Mouse (Mus musculus) liver, embryonic 11.5 days (tissue): ENCODE measurements around the gene Cdkal1. TPM values are rescaled to one million over a fixed set of nuclear protein-coding genes. Genes with fewer than 3 reads are reported as not detected.
A peak's percentile ranks its signal among the peaks of the same experiment; 100 is the strongest.

Experiments
- ATAC-seq: fragments of 200-750 bp; cut with Nextera tagmentation; replicated peaks from 2 replicates; pipeline ENCODE4 v1.8.0; 2017; ENCODE audit warnings: moderate number of reproducible peaks, mild to moderate bottlenecking, moderate TSS enrichment, moderate library complexity; ENCODE audit not compliant: low FRiP score
- DNase-seq: peaks from one replicate; pipeline ENCODE4 v3.0.0-alpha.2; 2017; ENCODE audit warnings: low spot score
- H3K27ac ChIP-seq: fragments of 300-500 bp; sonication (generic); 2 replicates; pipeline ENCODE4 v1.5.1; 2014; ENCODE audit warnings: mild to moderate bottlenecking, low read depth, low read length, control low read depth
- H3K27me3 ChIP-seq: fragments of 300-500 bp; sonication (generic); replicated peaks from 2 replicates; pipeline ENCODE4 v1.6.1; 2014; ENCODE audit warnings: low read length, mixed read lengths; ENCODE audit not compliant: control insufficient read depth, insufficient read depth
- H3K36me3 ChIP-seq: fragments of 300-500 bp; sonication (generic); 2 replicates; pipeline ENCODE4 v1.6.1; 2014; ENCODE audit warnings: mild to moderate bottlenecking, low read length, moderate library complexity, mixed read lengths; ENCODE audit not compliant: control insufficient read depth, insufficient read depth
- H3K4me1 ChIP-seq: fragments of 300-500 bp; sonication (generic); replicated peaks from 2 replicates; pipeline ENCODE4 v1.6.1; 2014; ENCODE audit warnings: low read length, mixed read lengths; ENCODE audit not compliant: control insufficient read depth, insufficient read depth
- H3K4me2 ChIP-seq: fragments of 300-500 bp; sonication (generic); 2 replicates; pipeline ENCODE4 v1.6.1; 2014; ENCODE audit warnings: mild to moderate bottlenecking, control low read depth, moderate library complexity
- H3K4me3 ChIP-seq: fragments of 300-500 bp; sonication (generic); 2 replicates; pipeline ENCODE4 v1.5.1; 2014; ENCODE audit warnings: low read depth, low read length, control low read depth
- H3K9ac ChIP-seq: fragments of 300-500 bp; sonication (generic); 2 replicates; pipeline ENCODE4 v1.6.1; 2014; ENCODE audit warnings: low read depth, low read length, control low read depth
- H3K9me3 ChIP-seq: fragments of 300-500 bp; sonication (generic); 2 replicates; pipeline ENCODE4 v1.6.1; 2016; ENCODE audit warnings: low read length, inconsistent platforms, mixed read lengths; ENCODE audit not compliant: control insufficient read depth
- WGBS: fragments of 180-500 bp; shearing (Covaris S2); extraction: QIAGEN DNeasy Blood & Tissue Kit; methylation state at CpG from one replicate; pipeline ENCODE4 v1.1.7; 2014; 5-methylcytosine and 5-hydroxymethylcytosine counted together
- polyA plus RNA-seq: library from polyadenylated mRNA; unstranded; fragments of >200 nt; fragmentation: Nextera tagmentation; extraction: Ambion mirVana; gene quantifications from 2 replicates; pipeline ENCODE4 v1.2.1, GENCODE M21; 2014

Cdkal1 gene
- polyA plus RNA-seq, 1 experiment from 2014 or later, result 26.3 TPM

DNA sequence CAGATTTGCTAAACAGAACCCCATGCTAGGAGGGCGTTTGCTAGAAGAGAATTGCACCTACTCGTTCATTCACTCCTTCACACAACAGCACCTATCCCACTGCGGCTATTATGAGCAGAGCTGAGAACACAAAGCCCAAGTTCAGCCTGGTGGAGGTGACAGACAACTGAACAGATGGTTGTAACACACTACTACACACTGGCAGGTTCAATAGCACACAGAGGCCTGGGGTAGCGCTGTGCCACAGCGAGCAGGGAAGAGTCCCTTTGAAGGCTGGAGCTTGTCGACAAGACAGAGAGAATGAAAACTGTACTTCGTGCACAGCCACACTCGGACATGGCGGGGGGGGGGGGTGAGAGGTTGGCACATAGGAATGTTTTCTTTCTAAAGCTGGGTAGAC lies 31.6 kb downstream of the Cdkal1 start:
- no peak overlapping the region for H3K9ac ChIP-seq
- peaks cover 27% of the 10 kb centered on the region for H3K4me1 ChIP-seq
- no peaks in the 10 kb centered on the region for H3K27me3 ChIP-seq
- no peak overlapping the region for H3K4me3 ChIP-seq
- no peaks in the 10 kb centered on the region for H3K9me3 ChIP-seq
- no peak overlapping the region for H3K27ac ChIP-seq
- H3K36me3 ChIP-seq, result no peaks in the 10 kb centered on the region
- ATAC-seq, result no peak
- H3K4me2 ChIP-seq, result no peak overlapping the region
- no peak for DNase-seq
- WGBS, result 79% methylated on average over 9 of the region's 9 CpGs

DNA sequence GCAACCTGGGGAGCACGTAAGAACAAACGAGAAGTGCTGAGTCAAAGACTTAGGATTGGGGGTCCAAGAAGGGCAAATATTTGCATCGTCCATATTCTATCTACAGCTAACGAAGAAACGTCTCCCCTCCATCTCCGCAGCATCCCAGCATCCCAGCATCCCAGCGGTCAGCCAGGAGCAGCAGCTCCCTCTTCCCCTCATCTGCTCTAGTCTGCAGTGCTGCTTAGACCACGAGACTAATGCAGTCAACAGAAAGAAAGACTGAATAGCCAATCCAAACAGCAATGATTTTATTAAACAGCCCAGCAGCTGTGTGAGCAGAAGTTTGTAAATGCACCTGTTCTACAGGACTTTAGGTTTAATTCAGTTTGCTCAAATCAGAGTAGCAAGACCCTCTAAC lies 32.0 kb downstream of the Cdkal1 start:
- no peaks in the 10 kb centered on the region for H3K36me3 ChIP-seq
- ATAC-seq (no peak), DNase-seq (no peak)
- peaks cover 30% of the 10 kb centered on the region for H3K4me1 ChIP-seq
- no peak overlapping the region for H3K4me3 ChIP-seq
- H3K27me3 ChIP-seq, result no peaks in the 10 kb centered on the region
- H3K9ac ChIP-seq, result no peak overlapping the region
- no peak overlapping the region for H3K4me2 ChIP-seq
- WGBS, result 88% methylated on average over 8 of the region's 8 CpGs
- no peaks in the 10 kb centered on the region for H3K9me3 ChIP-seq
- no peak overlapping the region for H3K27ac ChIP-seq

DNA sequence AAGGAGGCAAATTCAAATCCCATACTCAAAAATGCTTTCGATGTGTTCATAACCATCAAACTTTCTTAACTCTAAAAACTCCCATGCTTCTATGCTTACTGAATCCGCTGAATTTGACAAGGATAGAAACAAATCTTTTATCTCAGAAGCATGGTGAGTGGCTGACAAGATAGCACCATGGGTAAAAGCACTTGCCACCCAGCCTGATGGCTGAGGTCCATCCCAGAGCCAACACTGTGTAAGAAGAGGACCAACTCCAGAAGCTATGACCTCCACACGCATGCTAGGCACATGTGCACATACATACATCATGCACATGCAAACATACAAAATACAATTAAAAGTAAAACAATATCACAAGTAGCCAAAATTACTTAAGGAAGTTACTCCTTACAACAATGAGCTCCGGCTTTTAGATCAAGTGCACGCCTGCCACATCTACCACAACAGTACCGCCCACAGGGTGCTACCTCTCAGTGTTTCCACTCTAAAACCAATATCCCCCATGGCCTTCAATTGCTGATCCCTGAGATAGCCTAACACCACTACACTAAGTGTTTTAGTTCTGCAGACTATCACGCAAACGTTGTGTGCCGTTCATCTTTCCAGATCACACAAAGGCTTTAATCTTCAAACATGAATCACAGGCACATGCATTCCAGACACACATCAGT lies 35.4 kb downstream of the Cdkal1 start:
- no peak for DNase-seq
- WGBS, result 76% methylated on average over 9 of the region's 9 CpGs
- no peak overlapping the region for H3K27ac ChIP-seq
- H3K9ac ChIP-seq, result no peak overlapping the region
- no peaks in the 10 kb centered on the region for H3K27me3 ChIP-seq
- H3K4me1 ChIP-seq, result peaks cover 15% of the 10 kb centered on the region
- H3K4me2 ChIP-seq, result no peak overlapping the region
- no peaks in the 10 kb centered on the region for H3K36me3 ChIP-seq
- H3K9me3 ChIP-seq, result no peaks in the 10 kb centered on the region
- no peak overlapping the region for H3K4me3 ChIP-seq
- ATAC-seq, result no peak

DNA sequence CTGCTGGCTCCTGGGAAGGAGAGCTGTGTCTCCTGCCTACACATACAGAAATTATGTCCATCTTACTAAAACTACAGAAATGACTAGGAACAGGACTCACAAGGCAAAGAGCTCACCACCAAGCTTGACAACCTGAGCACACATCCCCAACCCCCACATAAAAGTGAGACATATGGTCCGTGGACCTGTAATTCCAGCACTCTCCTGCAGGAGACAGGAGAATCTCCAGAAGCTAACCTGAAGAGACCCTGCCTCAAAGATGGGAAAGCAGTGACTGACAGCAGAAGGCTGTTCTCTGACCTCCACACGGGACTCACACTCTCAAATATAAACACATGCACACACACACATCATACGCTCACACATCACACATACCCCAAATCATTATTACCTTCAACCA lies 36.3 kb downstream of the Cdkal1 start:
- 83% methylated on average over 3 of the region's 3 CpGs for WGBS
- no peak for ATAC-seq
- no peak overlapping the region for H3K4me3 ChIP-seq

DNA sequence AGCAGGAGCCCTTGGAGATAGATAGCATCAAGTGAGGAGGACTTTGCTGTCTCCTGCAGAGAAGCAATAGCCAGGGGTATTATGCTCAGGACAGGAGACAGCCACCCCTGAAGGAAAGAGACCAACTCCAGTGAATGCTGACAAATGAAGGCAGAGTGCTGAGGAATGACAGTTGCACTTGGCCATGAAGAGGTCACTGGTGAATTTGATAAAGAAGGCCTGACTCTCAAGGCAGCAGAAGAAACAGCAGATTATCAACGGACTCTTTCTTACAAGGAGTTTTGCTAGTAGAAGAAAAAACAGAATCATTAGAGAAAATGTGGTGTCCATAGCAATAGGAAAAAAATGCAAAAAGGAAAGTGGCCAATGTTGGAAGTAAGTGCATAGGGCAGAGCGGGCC lies 37.2 kb downstream of the Cdkal1 start:
- no peak overlapping the region for H3K4me2 ChIP-seq
- H3K27me3 ChIP-seq, result no peaks in the 10 kb centered on the region
- no peak overlapping the region for H3K27ac ChIP-seq
- H3K36me3 ChIP-seq, result no peaks in the 10 kb centered on the region
- H3K4me3 ChIP-seq, result no peak overlapping the region
- no peaks in the 10 kb centered on the region for H3K9me3 ChIP-seq
- no peak overlapping the region for H3K9ac ChIP-seq
- H3K4me1 ChIP-seq, result peaks cover 15% of the 10 kb centered on the region
- peak; percentile 29; the same call in 1 of the 2 replicates for ATAC-seq
- WGBS, result 64% methylated on average over 2 of the region's 2 CpGs
- DNase-seq, result no peak

More for the DNA sequence above, 36.3 kb downstream of the Cdkal1 start:
- Histone ChIP-seq H3K9me3 (no peaks in the 10 kb centered on the region), H3K4me2 (no peak overlapping the region), H3K4me1 (peaks cover 15% of the 10 kb centered on the region), H3K27me3 (no peaks in the 10 kb centered on the region), H3K9ac (no peak overlapping the region), H3K36me3 (no peaks in the 10 kb centered on the region), H3K27ac (no peak overlapping the region)
- DNase-seq, result no peak

DNA sequence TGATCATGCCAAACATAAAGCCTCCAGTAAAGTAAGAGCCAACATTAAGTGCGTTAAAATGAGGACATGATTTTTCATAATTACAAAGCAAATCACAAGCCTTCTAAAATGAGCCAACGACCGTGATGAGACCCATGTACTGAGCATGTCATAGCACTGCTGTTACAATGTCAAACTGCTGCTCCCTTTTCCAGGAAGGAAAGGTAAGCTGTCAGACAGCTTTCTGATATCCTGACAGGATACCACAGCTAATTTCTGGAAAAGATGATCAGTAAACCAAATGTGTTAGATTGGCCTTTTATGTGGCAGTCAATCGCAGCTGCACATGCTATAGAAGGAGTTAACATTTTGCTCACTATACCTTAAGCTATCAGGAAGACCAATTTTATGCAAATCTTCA lies 44.7 kb downstream of the Cdkal1 start:
- 89% methylated on average over 4 of the region's 4 CpGs for WGBS

DNA sequence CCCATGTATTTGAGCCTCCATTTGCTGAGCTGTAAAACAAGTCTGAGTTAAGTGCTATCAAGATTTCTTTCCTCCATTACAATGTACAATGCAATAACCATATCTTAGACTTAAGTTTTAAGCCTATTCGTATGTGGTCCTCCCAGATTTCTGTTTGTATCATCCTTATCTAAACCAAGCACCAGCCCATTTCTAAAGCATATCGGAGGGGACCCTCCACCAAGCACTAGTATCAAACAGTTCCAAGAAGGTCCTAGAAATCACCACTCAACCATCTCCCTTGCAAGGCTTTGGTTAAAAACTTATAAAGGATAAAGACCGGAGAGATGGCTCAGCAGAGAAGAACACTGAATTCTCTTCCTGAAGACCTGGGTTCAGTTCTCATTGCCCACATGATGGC lies 47.1 kb downstream of the Cdkal1 start:
- DNase-seq (no peak), ATAC-seq (no peak; the same call in 1 of the 2 replicates)
- H3K4me1 ChIP-seq, result no peaks in the 10 kb centered on the region
- no peaks in the 10 kb centered on the region for H3K9me3 ChIP-seq
- no peaks in the 10 kb centered on the region for H3K27me3 ChIP-seq
- H3K4me3 ChIP-seq, result no peak overlapping the region
- no peak overlapping the region for H3K27ac ChIP-seq
- 45% methylated on average over 3 of the region's 3 CpGs for WGBS
- H3K36me3 ChIP-seq, result no peaks in the 10 kb centered on the region
- H3K9ac ChIP-seq, result no peak overlapping the region
- H3K4me2 ChIP-seq, result no peak overlapping the region

More for the DNA sequence above, 44.7 kb downstream of the Cdkal1 start:
- H3K4me3 ChIP-seq, result no peak overlapping the region
- H3K9ac ChIP-seq, result no peak overlapping the region
- no peak overlapping the region for H3K4me2 ChIP-seq
- no peaks in the 10 kb centered on the region for H3K36me3 ChIP-seq
- H3K27ac ChIP-seq, result no peak overlapping the region
- no peaks in the 10 kb centered on the region for H3K9me3 ChIP-seq
- ATAC-seq (no peak), DNase-seq (no peak)
- no peaks in the 10 kb centered on the region for H3K4me1 ChIP-seq
- H3K27me3 ChIP-seq, result no peaks in the 10 kb centered on the region

DNA sequence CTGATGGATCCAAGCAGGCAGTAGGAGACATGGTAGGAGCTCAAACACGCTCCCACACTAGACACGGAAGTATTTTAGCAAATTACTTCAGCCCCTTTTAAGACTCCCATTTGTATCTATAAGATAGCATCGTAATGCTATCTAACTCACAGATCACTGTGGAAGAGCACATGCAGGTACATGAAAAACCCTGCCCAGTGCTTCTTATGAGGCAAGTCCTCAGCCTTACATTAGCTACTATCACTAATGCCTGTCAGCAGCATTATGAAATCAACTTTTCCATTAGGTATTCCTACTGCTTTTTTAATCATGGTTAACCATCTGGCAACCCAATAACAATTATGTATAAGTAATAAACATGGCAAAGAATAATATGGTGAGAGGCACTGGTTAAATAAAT lies 47.5 kb downstream of the Cdkal1 start:
- no peak overlapping the region for H3K9ac ChIP-seq
- ATAC-seq, result no peak
- 89% methylated on average over 3 of the region's 3 CpGs for WGBS

DNA sequence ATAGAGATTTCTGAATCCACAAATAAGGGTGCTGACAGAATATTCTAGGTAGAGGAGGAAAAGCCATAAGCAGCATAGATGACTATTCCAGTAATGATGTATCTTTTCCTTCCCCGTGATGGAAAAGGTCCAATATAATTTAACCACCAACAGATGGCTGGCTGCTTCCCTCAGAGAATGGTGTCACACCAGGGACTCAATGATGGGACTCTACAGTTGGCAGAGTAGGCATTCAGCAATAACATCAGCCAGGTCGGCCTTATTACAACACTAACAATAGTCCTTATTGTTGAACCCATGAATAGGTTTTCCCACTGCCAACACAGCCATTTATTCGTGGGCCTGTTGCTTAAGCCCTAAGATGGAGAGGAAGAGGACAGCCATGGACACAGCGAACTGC lies 48.6 kb downstream of the Cdkal1 start:
- ATAC-seq (no peak), DNase-seq (no peak)
- H3K36me3 ChIP-seq, result no peaks in the 10 kb centered on the region
- H3K27me3 ChIP-seq, result no peaks in the 10 kb centered on the region
- no peaks in the 10 kb centered on the region for H3K4me1 ChIP-seq
- no peak overlapping the region for H3K27ac ChIP-seq
- WGBS, result 85% methylated on average over 4 of the region's 4 CpGs
- no peak overlapping the region for H3K4me2 ChIP-seq
- no peaks in the 10 kb centered on the region for H3K9me3 ChIP-seq
- no peak overlapping the region for H3K4me3 ChIP-seq
- H3K9ac ChIP-seq, result no peak overlapping the region

More for the DNA sequence above, 47.5 kb downstream of the Cdkal1 start:
- Histone ChIP-seq H3K4me2 (no peak overlapping the region), H3K27me3 (no peaks in the 10 kb centered on the region), H3K36me3 (no peaks in the 10 kb centered on the region), H3K9me3 (no peaks in the 10 kb centered on the region), H3K27ac (no peak overlapping the region), H3K4me3 (no peak overlapping the region), H3K4me1 (no peaks in the 10 kb centered on the region)
- no peak for DNase-seq
